Mouse (Mus musculus) cortical plate, adult 2 months (tissue): ENCODE measurements at regions not wholly inside any gene's neighbourhood (a gene's known extent, or its start where the extent isn't known, plus 50 kb on each side); places are given as distances from the start of the nearest gene placed in this dataset.

ENCODE experiments used
- CTCF ChIP-seq: fragments of 200-500 bp; IDR thresholded peaks from 2 replicates; pipeline ENCODE4 v1.5.1; 2011; ENCODE audit warnings: mild to moderate bottlenecking, control low read depth, low read length; ENCODE audit not compliant: insufficient read depth; ENCODE audit errors: extremely low read depth
- POLR2A ChIP-seq: fragments of 200-500 bp; IDR thresholded peaks from 2 replicates; pipeline ENCODE4 v1.6.1; 2011; ENCODE audit warnings: mild to moderate bottlenecking, low read length, control low read depth; ENCODE audit not compliant: insufficient read depth; ENCODE audit errors: extremely low read depth

GRCm38 (mm10) chr9:50440689-50441088 lies 53.6 kb upstream of the Plet1 start:
- no peak for TF ChIP-seq POLR2A
- TF ChIP-seq CTCF = no peak
